Mouse (Mus musculus): ENCODE data around the gene Cep170b. TPM values are rescaled to one million over a fixed set of nuclear protein-coding genes. Genes with fewer than 3 reads are reported as not detected.

The Cep170b gene
- total RNA-seq, 2 experiments from 2014 or later: 9.2 to 11.3 TPM

DNA sequence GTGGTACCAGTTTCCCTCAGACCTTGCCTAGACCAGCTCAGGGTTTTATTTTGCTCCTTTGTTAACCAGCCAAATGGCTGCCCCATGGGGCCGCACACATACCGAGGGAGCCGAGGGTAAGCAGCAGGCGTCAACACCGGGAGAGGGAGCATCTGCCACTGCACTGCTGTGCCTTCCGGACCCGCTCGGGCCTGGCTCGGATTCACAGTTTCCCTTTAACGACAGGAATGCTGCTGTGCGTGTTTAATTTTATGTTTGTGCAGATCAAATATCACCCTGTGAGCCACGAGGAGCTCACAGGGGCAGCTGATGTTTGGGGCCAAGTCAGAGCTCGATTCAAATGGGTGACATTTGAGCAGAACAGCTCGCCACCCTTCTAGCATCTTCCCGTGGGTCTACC lies 19.7 kb upstream of the Cep170b start:
- DNase-seq: no peak
- intact Hi-C loops (cut with DNase I): loop anchor here (10.0 kb wide), 1 partner anchor 146 kb away; no protein-coding TSS in a partner anchor

DNA sequence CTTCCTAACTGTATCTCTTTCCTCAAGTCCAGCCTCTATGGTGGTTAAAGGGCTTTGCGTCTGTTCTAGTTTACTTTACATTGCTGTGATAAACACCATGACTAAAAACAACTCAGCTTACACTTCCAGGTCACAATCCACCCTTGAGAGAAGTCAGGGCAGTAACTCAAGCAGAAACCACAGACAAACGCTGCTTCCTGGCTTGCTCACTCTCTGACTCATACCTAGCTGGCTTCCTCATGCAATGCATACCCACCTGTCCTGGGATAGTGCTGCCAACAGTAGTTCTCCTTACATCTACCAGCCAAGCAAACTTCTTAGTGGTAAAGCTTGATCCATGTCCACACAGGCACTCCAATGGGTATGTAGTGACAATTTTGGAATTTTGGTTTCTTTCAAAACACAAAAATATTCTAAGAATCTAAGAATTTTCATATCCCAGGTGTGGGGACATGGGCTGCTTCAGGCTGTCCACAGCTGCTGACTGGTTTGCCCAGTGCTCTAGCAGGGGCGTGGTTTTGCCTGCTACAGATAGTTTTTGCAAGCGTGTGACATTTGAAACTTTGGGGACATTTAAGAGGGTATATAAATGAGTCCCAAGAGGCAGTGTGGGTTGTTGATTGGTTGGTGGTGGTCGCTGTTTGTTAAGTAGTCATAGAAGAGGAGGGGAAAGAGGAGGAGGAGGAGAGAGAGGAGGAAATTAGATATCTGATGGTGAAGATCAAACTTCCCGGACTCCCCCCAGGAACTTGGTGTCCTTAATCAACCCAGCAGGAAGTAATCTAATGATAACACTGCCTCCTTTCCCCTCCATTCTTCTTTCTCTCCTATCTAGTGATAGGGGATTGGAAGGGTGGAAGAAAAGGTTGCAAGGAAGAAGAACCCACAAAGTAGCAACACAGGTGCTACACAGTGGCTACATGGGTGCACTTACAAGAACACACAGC lies 17.6 kb upstream of the Cep170b start:
- intact Hi-C loops (cut with DNase I): loop anchor here (10.0 kb wide), 1 partner anchor 148 kb away; no protein-coding TSS in a partner anchor

DNA sequence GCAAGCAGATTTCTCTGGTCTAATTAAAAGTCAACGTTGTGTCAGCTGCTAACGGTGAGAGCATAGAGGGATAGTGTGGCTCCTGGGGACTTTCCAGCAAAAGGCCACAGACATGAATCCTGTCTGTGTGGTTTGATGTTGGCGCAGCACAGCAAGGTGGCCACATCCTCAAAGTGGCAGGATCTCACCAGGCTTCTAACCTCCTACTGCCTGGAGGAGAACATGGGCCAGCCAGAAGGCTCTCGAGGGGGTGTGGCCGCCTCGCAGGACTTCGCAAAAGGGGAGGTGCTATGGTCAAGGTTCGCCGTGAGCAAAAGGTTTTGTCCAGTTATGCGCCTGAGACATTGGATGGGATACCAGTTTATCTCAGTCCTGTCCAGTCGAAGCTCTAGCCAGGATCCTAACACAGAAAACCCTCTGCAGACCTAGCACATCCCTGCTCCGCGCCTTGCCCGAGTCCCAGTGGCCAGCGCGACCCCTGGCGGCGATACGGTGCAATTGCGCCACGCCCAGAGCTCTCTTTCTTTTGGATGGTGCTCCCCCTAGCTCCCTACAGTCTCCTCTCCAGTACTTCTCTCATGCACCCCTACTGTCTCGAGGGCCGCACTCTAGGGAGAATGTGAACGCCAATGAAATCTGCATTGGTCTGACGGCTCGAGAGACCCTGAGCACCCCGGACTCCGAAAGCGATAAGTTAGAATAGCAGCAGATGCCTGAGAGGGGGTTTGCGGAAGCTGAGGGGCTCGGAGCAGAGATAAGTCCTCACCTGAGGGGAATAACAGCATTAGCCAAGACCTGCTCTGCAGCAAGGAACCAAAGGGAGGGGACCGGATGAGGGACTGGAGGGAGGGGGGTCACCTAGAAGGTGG lies 13.3 kb upstream of the Cep170b start:
- intact Hi-C loops (cut with DNase I): loop anchor here (1.0 to 10.0 kb wide), 3 partner anchors 32 to 152 kb away; partner anchors contain the start of gene Akt1
- peak; percentile 93 to 95 for DNase-seq

More for the DNA sequence above, 17.6 kb upstream of the Cep170b start:
- DNase-seq: no peak

DNA sequence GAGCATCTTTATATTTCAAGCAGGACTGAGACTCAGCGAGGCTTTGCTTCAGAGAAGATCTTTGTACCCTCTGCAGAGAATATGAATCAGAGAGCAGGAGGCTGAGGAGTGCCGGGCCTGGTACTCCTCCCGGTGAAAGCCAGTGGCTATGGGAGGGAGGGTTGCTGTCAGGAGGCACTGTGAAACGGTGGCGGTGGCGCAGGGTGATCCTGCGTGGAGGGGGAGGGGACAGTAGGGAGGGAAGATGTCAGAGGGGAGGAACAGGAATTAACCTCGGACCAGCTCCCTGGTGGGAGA lies 12.7 kb upstream of the Cep170b start:
- intact Hi-C loops (cut with DNase I): loop anchor here (1.0 to 10.0 kb wide), 3 partner anchors 33 to 153 kb away; partner anchors contain the start of gene Akt1
- no peak for DNase-seq

DNA sequence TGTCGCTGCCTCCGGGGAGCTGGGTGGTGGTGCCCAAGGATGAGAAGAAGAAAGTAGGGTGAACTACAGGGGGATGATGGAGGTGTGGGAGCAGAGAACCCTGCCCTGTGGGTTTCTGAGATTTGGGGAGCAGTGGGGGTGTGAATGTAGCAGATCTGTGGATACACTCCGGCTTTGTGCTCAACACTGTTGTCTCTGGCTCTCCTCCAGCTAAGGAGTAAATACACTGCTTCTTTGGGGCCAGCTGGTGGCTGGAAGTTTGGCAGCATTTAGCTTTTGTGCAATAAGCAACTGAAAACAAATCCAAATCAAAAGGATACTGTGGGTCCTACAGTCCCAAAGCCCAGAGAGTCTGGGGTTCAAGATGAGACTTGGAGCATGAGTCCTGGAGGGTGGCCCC lies 6.3 kb upstream of the Cep170b start:
- DNase-seq: no peak
- intact Hi-C loops (cut with DNase I): no loop called here

DNA sequence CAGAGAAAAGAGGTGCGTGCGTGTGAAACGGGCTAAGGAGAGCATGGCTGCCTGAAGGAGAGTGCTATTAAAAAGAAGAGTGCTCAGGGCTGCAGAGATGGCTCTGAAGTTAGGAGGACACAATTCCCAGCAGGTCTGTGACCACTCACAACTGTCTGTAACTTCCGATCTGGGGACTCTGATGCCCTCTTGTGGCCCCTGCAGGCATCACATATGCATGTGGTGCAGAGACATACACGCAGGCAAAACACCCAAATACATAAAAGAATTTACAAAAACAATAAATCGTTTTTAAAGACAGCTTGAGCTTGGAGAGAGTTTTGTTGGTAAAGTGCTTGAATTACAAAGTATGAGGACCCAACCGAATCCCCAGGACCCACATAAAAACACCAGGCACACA lies 3.1 kb upstream of the Cep170b start:
- DNase-seq: peak; percentile 27 to 51
- intact Hi-C loops (cut with DNase I): no loop called here

DNA sequence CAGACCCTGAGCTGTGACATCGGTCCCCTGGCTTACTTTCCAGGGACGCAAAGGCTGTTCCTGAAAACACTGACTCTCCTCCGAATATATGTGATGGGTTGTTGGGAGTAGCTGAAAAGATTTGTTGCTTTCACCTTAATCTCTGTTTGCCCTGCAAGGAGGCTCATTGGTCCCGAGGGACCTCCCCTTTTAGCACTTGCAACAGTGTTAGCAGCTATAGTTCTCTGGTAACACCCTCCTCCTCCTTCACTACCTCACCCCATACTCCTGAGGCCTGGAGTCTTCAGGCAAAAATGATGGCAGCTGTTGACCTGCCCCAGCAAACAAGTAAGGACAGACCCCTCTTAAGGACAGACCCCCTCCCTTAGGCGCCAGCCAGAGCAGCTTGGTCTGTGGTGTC lies 1.3 kb upstream of the Cep170b start:
- DNase-seq: no peak

DNA sequence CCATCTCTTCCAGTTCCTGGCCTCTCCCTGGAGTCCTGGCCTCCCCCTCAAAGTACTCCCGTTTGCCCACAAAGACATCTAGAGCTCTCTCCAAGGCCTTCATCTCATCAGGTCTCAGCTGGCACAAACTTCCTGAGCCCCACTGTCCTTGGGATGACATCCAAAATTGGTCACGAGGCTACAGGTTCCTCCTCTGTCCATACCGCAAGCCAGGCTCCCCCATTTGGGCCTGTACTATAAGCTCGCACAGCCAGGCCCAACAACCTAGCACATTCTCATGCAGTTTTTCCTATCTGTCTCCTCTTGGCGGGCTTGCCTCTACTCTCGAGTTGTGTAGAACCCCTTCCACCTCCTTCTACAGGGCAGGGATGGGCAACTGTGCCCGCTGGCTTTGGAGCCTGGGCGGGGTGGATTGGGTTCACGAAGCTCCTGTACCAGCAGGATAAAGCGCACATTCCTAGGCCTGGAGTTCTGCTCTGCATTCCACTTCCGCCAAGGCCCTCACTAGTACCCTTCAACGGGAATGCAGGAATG lies 702 bp downstream of the Cep170b start:
- no peak for DNase-seq
- intact Hi-C loops (cut with DNase I): no loop called here

More for the DNA sequence above, 1.3 kb upstream of the Cep170b start:
- intact Hi-C loops (cut with DNase I): no loop called here

DNA sequence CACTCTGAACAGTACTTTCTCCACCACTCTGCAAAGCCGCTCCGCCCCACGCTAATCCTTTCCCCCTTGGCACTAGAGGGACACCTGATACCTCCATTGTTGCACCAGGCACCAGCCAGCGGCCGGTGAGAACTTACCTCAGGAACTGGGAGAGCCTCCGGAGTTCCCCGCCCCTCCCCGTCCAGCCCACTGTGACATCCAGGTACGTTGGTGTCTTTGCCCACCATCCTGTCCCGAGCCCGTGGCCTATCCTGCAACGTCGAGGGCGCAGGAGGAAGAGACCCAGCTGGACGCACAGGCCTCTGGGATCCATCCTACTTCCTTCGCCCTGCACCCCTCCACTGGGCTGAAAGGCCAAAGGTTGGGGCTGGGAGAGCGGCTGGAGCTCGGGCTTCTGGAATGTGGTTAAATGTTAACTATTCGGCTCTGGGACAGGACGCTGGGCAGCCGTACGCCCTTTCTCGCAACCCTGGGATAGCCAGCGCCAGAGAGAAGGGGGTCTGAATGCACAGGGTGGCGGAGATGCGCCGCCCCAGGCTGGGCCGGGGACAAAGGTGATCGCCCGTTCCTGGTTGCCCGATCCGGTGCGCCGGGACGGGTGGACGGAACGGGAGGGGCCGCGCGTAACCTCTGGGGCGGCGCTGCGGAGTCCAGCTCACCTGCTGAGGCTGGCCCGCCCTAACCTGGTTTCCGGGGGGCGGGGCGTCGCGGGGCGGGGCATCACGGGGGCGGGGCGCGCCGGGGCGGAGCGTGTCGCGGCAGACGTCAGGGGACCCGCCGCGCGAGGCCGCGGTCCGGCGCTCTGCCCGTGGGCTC lies 1.4 kb downstream of the Cep170b start:
- intact Hi-C loops (cut with DNase I): no loop called here
- DNase-seq: peak; percentile 34 to 39

DNA sequence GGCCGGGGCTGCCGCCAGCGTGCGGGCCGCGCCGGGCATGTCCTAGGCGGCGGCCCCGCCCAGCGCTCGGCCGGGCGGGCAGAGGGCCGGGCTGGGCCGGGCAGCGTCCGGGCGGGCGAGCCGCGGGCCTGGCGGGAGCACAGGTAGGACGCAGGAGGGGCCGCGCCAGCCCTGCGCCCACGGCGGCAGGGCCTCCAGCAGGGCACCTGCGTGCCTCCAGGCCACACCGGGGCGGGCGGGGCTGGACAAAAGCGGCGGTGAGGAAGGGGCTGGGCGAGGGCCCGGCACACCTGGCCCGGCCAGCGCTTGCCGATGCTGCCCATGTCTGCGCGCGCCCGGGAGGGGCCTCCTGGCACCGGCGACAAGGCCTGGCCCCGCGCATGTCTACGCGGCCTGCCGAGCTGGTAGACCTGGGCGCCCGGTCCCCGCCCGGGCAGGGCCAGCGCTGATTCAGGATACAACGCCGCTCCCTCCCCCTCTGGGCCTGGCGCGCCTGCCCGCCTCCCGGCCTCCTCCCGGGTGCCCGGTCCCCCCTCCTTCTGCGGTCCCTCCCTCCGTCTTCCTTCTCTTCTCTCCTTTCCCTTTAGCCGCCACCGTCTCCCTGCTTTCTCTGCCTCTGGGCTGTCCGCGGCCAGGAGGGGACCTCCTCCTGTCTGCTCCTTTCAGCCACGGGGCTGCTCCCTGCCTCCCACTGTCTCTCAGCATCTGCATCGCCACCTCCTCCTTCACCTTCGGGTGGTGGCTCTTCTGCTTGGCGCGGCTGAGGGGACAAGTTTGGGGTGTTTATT lies 2.2 kb downstream of the Cep170b start:
- intact Hi-C loops (cut with DNase I): no loop called here
- peak; percentile 47 to 51 for DNase-seq

DNA sequence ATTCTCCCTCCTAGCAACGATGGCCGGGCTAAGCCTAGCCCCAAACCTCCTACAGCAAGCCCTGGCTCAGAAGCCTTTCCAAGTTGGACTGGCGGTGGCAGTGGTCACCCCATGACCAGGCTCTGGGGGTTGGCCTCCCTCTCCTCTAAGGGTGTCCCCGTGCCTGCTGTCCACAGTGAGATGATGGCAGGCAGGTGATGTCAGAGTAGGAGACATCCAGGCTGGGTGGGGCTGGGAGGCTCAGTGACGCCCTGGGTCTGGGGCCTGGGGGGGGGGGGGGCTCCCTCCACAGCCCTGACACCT lies 2.7 kb downstream of the Cep170b start:
- no peak for DNase-seq
- intact Hi-C loops (cut with DNase I): no loop called here

DNA sequence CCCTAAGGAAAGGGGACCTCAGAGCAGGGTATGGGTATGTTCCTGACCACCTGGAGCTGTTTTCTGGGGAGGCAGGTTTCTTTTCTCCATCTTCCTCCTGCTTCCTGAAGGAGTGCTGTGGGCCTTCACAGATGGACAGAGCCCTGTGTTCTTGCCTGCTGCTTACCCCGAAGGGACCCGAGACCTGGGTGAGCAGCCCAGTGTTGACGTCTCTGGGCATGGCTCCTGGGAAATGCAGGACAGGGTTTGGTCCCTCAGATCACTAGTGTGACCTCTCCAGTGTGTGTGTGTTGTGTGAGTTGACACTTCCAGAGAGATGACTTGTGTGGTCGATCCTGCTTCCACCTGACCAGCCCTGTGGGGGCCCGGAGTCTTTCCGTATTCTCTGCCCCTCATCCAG lies 3.2 kb downstream of the Cep170b start:
- intact Hi-C loops (cut with DNase I): no loop called here
- no peak for DNase-seq

DNA sequence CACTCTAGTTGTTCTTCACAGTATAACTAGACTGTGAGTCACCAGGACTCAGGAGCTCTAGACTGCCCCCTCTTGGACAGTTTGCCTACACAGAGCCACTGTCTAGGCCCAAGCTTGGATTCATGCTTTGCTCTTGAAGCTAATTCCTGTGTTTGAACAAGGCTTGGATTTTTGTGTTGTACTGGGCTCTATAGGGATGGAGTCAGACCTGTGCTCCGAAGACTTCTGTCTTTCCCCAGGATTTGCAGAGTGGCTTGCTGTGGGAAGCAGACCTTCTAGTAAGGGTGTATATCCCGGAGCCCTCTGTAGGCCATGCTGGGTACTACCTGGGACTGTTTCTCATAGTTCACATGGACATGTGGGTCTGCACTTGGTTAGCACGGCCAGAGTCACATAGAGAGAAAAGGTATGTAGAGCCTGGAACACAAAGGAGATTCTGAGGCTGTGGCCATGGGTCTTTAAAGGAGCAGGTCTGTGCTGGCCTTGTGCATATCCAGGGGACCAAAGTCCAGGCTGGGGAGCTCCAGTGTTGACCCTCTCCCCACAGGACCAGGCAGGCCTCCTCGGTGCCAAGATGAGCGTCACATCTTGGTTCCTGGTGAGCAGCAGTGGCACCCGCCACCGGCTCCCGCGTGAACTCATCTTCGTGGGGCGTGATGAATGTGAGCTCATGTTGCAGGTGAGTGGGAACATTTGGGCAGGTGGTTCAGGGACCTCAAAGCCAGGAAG lies 4.0 kb downstream of the Cep170b start:
- intact Hi-C loops (cut with DNase I): no loop called here
- DNase-seq: peak; percentile 57 to 76

DNA sequence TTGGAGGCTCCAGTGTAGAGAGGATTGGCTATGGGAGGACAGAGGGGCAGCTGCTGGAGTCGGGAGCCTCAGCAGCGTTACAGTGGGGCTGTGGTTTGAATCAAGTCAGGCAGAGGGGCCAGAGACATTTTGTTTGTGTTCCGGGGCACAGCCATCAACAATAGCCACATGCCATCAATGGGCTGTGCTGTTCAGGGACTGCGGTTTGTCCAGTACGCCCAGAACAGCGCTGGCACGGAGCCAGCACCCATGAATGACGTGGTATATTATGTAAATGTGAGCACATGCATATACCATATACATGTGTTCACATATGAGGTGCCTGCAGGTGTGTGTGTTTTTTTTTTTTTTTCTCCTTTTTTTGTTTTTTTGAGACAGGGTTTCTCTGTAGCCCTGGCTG lies 7.5 kb downstream of the Cep170b start:
- DNase-seq: no peak
- intact Hi-C loops (cut with DNase I): no loop called here

DNA sequence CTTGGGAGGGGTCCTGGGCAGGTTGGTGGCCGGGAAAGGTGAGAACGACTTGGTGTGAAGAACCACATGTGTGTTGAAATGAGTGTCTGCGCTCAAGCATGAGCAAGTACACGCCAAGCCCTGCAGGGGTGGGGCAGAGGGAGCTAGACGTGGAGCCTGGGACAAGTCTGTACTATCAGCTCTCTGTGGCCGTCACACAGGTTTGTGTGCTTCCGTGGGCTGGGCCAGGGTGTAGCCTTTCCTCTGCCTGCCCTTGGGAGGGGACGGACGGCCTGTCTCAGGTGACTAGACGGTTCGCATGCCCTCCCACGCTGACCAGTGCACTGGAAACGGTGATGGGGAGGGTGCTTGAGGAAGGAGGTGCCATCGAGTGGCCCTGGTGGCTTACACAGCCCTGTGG lies 10.6 kb downstream of the Cep170b start:
- no peak for DNase-seq
- intact Hi-C loops (cut with DNase I): no loop called here

DNA sequence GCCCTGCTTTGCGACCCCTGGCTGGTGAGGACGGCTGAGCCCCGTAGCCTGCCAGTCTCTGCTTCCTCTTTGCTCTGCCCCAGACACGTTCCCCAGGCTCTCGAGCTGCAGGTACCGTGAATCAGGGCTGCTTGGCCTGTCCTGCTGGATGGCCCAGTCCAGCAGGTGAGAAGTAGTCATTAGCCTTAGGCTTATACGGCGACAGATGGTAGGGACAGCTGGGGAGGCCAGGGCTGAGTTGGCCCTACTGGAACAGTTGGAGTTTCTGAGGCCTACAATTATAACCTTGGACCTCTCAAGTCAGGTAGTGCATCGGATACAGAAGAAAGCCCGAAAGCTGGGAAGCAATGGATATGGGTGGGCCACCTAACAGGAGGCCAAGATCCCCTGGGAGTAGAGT lies 12.3 kb downstream of the Cep170b start:
- intact Hi-C loops (cut with DNase I): no loop called here
- DNase-seq: no peak

DNA sequence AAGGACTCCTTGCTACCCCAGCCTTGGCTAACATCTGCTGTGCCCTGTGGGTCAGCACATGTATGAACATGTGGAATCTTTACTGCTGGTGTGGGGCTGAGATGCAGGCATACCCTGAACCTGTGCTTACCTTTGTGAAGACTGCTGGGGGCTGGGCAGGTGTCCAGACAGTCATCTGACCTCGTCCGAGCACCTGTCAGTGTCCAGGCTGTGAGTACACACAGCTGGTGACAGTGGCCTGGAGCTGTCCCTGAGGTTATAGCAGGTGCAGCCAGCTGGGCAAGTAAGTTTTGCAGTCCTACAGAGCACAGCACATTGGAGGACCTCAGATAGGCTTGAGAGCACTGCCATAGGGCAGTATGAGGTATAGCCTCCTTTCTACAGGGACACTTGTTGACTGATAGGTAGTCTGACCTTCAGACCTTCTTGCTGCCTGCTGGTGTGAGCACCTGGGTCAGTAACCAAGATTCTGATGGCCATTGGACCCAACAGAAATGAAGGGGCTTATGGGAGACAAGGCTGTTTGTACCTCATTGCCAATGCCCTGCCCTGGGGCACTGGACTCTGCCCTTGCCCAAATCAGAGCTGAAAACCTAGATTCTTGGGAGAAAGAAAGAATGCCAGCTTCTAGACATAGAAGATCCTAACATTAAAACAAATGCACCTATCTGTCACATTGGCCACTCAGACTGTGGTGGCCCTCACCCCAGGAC lies 14.0 kb downstream of the Cep170b start:
- no peak for DNase-seq
- intact Hi-C loops (cut with DNase I): no loop called here

DNA sequence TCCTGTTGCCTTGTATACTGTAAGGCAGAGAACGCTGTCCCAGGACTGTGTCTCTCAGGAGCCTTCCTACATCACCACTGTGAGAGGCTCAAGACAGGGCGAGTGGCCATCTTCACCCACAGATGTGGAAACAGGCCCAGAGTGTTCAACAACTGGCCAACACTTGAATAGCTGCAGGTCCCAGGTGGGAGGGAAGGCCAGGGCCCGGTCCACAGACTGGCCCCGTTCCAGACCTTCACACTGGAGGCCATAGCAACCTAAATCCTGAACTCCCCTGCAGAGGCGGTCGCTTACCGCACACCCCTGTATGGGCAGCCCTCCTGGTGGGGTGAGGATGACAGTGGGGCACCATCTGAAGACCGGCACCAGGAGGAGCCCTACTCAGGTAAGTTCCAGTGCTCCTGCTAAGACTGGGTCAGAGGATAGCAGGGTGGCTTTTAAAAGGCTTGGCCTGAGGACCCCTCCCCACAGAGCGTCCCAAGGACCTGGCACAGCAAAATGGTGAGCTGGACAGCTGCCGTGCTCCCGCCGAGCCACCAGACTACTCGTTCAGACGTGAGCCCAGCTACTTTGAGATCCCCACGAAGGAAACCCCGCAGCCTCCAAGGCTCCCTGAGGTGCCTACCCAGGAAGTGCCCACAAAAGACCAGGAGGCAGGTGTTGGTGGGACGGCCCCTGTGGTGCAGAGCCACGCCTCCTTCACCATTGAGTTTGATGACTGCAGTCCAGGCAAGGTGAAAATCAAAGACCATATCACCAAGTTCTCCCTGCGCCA lies 14.8 kb downstream of the Cep170b start:
- no peak for DNase-seq
- intact Hi-C loops (cut with DNase I): no loop called here

All from heart, postnatal 36 days (tissue).